Mouse (Mus musculus) kidney, postnatal 10 days (tissue): ENCODE data around the gene Tent5c.

Experiments used
- DNase-seq: peaks from one replicate; pipeline ENCODE4 v3.0.0; 2021; ENCODE audit warnings: mixed read lengths

Tent5c gene

DNA sequence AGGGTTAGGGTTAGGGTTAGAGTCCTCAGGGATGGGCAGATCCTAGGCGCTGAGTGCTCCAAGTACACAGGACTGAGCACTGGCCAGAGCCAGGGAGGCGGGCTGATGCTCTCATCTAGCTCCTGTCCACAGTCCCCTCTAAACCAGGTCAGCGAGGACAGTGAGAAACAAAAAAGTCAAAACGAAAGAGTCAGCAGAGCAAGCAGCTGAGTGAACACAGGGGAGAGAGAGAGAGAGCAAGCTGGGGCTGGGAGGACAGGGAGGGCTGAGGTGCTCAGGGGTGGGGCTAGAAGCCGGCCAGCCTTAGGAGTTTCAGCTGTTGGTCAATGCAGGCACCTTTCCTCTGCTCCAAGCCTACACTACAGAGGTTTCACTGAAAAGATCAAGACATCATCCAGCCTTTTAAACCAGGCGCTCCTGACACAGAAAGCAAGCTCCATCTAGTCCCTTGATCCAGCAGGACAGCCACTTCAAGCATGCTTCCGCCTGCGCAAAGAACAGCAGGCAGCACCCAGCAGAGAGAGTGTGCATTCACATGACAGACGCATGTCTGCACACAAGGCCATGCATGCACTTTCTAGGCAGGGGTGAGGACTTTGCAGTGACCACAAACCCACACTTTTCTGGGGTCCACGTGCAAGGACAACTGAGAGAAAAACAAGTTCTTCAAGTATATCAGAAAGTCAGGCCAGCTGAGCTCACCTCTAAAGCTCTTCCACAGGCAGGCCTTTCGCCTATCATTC lies 3.6 kb downstream of the Tent5c start:
- DNase-seq, result peak; percentile 41

DNA sequence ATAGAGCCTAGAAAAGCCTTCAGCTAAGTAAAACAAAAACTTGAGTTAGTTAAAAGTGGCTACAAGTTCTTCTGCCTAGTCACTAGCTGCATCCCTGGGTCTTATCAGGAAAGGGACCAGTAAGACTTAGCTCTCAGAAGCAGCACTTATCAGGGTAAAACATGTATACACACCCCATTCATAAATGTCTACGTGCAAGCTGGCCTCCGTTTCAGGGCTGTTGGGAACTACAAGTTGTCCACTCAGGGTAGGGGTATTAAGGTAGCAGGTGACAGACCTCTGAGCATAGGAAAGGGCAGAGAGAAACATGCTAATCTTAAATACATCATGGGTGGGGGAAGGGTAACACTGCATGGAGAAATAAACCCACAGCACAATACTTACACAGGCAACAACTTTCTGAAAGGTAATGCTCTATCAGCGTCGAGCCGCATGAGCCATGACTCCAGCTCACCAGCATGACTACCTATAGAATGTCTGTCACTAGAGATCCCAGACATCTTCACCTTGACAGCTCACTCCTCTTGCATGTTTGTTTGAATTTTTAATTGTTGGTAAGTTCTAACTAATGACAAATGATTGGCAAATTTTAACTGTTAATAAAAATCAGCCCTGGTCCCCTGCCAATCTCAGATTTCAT lies 6.0 kb downstream of the Tent5c start:
- DNase-seq, result no peak

DNA sequence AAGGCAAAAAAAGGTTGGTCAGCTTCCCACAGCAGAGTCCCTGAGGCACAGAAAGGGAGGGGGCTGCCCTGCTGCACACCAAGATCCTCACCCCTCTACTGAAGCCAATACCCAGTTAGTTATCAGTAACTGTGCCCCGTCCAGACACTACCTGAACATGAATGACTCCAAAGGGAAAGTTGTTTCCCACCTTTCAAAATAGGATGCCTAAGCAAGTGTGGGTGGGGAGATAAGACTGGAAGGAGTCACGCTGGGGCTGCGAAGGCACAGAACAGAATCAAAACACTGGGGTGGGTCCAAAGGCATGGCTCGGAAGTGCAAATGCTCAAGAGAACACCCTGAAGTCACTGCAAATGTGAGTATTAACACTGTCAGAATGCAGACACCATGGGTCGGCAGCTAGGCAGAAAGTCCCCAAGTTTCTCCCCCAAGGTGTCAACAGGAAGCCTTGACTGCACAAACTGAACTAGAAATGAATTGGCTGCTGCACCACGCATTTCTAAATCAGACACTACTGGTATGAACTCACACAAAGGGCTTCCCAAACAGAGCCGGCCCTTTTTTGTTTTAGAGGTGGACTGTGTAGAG lies 6.7 kb downstream of the Tent5c start:
- DNase-seq, result no peak

DNA sequence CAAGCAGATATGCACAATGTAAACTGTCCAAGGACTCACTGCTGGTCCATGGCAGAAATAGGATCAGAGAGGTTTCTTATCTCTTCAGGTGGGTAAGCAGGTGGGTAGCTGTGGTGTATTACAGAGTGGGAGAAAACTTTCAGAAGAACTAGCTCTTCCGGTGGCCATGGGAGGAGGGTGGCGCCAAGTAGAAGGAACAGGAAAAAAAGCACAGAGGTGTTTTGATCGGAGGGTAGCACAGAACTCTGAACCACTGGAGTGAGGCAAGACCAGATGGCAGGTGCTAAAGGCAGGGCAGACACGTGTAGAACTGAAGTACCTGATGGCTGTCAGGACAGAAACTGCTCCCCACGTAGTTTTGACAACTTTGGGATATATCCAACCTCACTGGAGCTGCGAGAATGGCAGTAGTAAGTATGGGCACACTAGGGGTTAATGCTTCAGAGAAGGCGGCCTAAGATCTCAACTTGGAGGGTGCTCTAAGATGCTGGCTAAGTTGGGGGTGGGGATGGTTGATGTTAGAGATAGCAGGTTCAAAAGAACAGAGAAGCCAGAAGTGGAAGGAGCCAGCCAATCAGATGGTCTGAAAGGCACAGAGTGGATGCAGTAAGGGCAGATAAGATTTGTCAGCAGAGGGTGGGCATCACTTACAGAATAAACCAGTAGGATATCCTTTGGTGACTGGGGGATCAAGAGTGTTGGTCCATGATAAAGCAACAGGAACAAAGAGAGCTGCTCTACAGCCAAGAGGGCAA lies 8.7 kb downstream of the Tent5c start:
- DNase-seq, result no peak

DNA sequence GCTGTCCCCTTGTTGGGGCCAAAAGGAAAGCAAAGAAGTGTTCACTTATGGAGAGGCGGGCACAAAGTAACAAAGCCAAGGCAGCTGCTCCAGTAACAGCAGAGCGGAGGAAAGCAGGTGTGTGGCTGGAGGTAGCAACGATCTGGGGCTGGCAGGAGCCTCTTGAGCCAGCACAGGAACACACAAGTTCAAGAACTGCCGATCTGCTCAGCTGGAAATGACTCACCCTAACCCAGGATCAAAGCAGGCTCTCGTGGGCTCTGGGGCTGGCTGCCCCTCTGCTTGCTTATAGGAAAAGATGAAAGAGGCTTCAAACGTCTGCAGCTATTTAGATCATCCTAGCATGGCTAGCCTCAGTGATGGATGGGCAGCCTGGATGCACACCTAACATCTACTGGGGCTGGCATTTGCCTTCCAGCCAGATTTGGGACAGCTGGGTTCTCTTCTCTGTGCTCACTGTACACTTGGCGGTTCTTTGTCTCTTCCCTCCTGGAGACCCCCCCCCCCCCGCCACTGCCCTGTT lies 14.1 kb downstream of the Tent5c start:
- no peak for DNase-seq

DNA sequence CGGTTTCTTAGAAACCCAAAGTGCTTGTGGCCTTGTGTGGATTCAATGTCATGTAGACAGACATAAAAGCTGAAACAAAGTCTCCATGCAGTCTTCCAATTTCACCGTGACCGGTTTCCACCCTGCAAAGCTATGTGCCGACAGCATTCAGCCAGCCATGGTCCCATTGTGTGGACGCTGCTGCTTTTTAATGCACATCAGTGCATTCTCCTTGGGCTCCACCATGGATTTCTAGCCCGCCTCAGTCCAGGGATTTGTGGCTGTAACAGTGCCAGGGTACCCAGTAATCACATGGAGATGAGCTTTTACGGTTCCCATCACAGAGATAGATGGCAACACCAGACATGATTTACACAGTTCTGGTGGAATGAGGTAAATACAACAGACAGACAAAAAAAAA lies 14.6 kb downstream of the Tent5c start:
- DNase-seq, result no peak

DNA sequence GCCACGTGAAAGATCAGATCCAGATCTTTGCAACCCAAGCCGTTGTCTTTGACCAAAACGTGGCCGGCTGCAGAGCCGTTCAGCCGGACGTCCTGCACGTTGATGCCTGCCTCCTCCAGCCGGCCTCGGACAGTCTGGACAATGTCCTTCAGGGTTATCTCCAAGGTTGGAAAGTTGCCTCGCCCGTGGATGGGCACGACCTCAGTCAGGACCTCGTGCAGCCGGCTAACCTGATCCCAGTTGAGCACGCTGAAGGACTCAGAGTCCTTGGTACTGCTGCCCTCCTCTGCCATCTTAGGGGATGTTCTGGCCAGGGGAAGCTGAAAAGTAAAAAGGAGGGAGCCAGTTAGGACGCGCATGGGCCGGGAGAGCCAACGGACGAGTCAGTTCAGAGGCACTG lies 16.0 kb downstream of the Tent5c start:
- DNase-seq, result peak; percentile 10

- DNase-seq, result no peak
Observed at GRCm38 (mm10) chr3:100470902-100471301, 18.2 kb downstream of the Tent5c start.

DNA sequence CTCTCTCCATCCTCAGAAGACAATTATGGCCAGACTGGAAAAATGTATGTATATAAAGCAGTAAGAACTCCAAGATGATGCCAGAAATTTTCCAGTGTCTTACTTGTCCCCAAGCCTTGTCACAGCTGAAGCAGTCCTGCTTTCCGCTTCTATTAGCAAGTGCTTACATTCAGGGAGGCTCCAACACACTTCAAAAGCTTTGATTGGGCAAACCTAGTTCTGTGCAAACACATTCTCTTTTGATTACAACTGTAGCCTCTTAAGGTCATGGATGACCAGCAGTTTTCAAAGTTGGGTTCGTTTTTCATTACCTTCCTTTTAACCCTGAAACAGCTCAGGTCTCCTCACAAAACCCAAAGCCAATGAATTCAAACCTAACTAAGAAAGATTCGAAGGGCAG lies 19.0 kb downstream of the Tent5c start:
- no peak for DNase-seq

DNA sequence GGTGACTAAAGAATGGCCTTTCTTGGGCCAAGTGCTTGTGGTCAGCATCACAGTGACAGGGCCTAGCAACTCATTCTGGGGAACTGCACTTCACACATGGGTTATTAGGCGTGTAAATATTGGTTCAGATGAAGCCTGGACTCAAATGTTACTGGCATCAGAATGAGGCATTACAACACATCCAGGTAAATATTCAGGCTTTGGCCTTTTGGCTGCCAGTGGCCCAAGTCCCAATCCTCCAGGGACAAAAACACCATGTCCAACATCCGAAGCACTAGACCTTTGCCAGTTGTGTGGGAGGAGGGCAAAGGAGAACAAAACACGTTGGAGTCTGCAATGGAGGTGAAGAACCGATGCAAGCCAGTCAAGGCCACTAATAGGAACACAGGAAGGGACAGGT lies 22.6 kb downstream of the Tent5c start:
- no peak for DNase-seq

- peak; percentile 11 for DNase-seq
Observed at GRCm38 (mm10) chr3:100464596-100464995, 24.5 kb downstream of the Tent5c start.

- no peak for DNase-seq
Observed at GRCm38 (mm10) chr3:100463959-100464265, 25.2 kb downstream of the Tent5c start.

- DNase-seq, result peak; percentile 11
Observed at GRCm38 (mm10) chr3:100463160-100463958, 25.8 kb downstream of the Tent5c start.

GRCm38 (mm10) chr3:100462235-100463083 lies 26.7 kb downstream of the Tent5c start:
- peak; percentile 65 for DNase-seq

DNA sequence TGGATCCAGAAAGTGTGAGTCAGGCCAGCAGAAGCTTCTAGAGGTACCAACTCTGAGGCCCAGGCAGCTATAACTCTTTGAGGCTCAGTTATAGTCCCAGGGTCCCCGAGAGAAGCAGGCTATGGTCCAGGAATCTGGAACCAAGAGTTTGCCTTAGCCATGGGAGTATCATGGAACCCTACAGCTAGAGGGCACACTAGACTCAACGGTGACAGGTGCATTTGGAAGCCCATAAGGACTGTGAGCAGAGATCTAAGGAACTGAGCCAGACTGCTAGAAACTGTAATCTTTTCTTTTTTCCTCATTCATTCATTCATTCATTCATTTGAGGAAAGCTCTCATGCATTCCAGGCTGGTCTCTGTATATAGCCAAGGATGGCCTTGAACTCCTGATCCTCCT lies 28.6 kb downstream of the Tent5c start:
- no peak for DNase-seq

GRCm38 (mm10) chr3:100443798-100444500 lies 45.2 kb downstream of the Tent5c start:
- no peak for DNase-seq

GRCm38 (mm10) chr3:100442499-100442898 lies 46.6 kb downstream of the Tent5c start:
- no peak for DNase-seq

- DNase-seq, result no peak
Observed at GRCm38 (mm10) chr3:100440754-100441153, 48.4 kb downstream of the Tent5c start.

DNA sequence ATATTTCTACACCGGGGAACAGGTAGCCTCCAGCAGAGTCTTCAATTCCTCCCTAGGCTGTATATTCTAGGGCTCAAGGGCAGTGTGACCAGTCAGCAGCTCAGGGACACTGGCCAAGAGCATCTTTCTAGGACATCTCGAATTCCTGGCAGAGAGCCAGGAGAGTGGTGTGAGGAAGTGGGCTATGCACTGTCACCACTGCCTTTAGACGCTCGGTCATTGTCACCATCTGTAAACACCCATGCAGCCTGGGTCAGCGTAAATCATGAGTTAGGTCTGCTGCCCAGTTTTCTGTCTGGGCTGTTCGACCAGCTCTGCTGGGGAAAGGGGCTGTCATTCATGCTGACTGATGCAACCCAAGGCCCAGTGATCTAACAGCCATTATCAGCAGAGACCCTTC lies 49.1 kb downstream of the Tent5c start:
- peak; percentile 34 for DNase-seq

DNA sequence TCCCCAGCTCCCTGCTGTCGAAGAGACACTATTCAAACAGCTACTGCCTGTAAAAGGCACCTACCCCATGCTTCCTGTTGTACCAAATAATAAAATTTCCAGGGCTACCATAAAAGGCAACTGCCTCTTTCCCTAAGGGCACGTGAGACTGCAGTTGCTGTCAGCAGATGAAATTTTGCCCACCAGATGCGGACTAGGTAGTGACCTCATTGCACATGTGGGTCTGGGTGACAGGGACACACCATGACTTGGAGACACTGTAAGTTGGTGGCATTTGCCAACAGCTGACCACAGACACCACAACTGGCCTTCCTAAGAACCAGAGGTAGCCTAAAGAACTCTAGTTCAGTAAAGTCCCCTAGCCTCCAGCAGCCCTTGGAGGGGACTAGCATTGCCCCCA lies 50.0 kb downstream of the Tent5c start:
- DNase-seq, result no peak

DNA sequence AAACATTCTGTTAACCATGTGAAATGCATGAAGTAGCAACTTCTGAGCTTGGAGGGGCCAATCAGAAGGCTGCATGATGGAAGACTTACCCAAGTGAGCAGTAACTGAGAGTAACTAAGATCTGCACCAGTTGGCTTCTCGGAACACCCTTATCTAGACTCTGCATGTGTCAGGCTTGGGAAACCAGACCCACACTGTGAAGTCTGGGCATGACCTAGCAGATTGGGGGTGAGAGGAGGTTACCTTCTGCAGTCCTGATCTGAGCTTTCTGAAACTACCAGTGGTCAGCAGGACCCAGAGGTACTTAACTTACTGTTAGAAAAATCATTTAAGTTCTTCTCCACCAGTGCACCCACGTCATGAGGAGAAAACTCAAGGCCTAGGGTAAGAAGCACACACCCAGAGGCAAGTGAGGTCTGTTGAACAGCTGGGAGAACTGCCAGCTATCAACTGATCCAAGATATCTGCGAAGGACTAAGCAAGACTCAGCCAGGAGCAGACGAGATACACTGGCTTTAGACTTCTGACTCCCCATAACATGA lies 50.6 kb downstream of the Tent5c start:
- DNase-seq, result no peak
